Mouse (Mus musculus): ENCODE measurements at regions not wholly inside any gene's neighbourhood (a gene's known extent, or its start where the extent isn't known, plus 50 kb on each side); places are given as distances from the start of the nearest gene placed in this dataset.
A peak's percentile ranks its signal among the peaks of the same experiment; 100 is the strongest.

- DNase-seq, result no peak
- no peak for TF ChIP-seq POLR2A (IDR thresholded peaks at IDR 0.05; ENCODE audit: borderline replicate concordance, extremely low read depth, low read depth, low read length)
- Histone ChIP-seq H3K4me1 (ENCODE audit: control insufficient read depth, insufficient read depth, low read length) (no peaks in the 10 kb centered on the region), H3K4me3 (replicated peaks; ENCODE audit: extremely low read depth, low read depth, low read length) (no peak overlapping the region)
- WGBS, result 60% methylated on average over 2 of the region's 2 CpGs
Measured at GRCm38 (mm10) chr13:35160767-35161166, 133.9 kb upstream of the Eci2 start.

GRCm38 (mm10) chr13:35166080-35166479 is 139.2 kb upstream of the Eci2 start:
- TF ChIP-seq CTCF (IDR thresholded peaks at IDR 0.05; ENCODE audit: insufficient read depth, low read length) (no peak), POLR2A (IDR thresholded peaks at IDR 0.05; ENCODE audit: borderline replicate concordance, extremely low read depth, low read depth, low read length) (no peak)
- 49% methylated on average over 5 of the region's 5 CpGs for WGBS
- no peak for DNase-seq

DNA sequence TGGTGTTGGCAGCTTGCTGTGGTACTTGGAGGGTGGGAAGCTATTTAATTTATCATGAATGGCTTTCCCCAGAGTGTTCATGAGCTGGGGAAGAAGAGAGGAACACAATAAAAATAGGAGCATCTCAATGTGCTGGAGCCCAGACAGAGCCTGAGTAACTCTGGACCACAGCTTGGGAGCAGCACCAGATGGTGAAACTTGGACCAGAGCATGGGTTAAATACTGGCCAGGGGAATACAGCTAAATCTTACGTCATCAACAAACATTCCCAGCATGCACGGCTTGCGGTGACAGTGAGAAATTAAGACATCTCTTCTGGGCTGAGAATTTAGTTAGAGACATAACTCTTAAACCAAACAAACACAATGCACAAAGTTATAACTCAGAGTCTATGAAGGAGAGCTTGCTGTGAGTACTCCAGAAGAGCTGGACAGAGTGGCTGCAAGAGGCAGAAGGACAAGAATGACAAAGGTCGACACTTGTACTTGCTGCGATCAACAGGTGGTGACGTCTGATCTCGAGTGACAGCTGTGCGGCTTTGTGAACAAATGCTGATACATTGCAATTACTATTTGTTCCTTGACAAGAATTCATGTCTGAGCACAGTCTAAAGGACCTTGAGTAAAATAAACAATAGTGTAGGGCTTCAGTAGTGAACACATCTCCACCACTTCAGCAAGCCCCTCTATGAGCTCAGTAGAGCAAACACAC is 140.1 kb upstream of the Eci2 start:
- 46% methylated on average over 8 of the region's 8 CpGs for WGBS
- DNase-seq, result no peak
- no peak overlapping the region for H3K4me3 ChIP-seq (replicated peaks; ENCODE audit: extremely low read depth, low read depth, low read length)
- no peaks in the 10 kb centered on the region; the same call in 1 of the 2 replicates for H3K4me1 ChIP-seq (ENCODE audit: control insufficient read depth, insufficient read depth, low read length)
- TF ChIP-seq POLR2A (IDR thresholded peaks at IDR 0.05; ENCODE audit: borderline replicate concordance, extremely low read depth, low read depth, low read length) (no peak), CTCF (IDR thresholded peaks at IDR 0.05; ENCODE audit: insufficient read depth, low read length) (no peak)

More at GRCm38 (mm10) chr13:35166080-35166479, 139.2 kb upstream of the Eci2 start:
- Histone ChIP-seq H3K4me1 (ENCODE audit: control insufficient read depth, insufficient read depth, low read length) (no peaks in the 10 kb centered on the region; the same call in 1 of the 2 replicates), H3K4me3 (replicated peaks; ENCODE audit: extremely low read depth, low read depth, low read length) (no peak overlapping the region)

GRCm38 (mm10) chr13:35171562-35172254 is 144.8 kb upstream of the Eci2 start:
- no peak for TF ChIP-seq CTCF (IDR thresholded peaks at IDR 0.05; ENCODE audit: insufficient read depth, low read length)
- no peak for TF ChIP-seq POLR2A (IDR thresholded peaks at IDR 0.05; ENCODE audit: borderline replicate concordance, extremely low read depth, low read depth, low read length)
- Histone ChIP-seq H3K4me1 (ENCODE audit: control insufficient read depth, insufficient read depth, low read length) (no peaks in the 10 kb centered on the region; the same call in 1 of the 2 replicates), H3K4me3 (replicated peaks; ENCODE audit: extremely low read depth, low read depth, low read length) (no peak overlapping the region)
- DNase-seq, result no peak
- 67% methylated on average over 11 of the region's 11 CpGs for WGBS

- Histone ChIP-seq H3K4me1 (ENCODE audit: control insufficient read depth, insufficient read depth, low read length) (no peaks in the 10 kb centered on the region), H3K4me3 (replicated peaks; ENCODE audit: extremely low read depth, low read depth, low read length) (no peak overlapping the region)
- DNase-seq, result no peak
- 54% methylated on average over 2 of the region's 2 CpGs for WGBS
- no peak for TF ChIP-seq POLR2A (IDR thresholded peaks at IDR 0.05; ENCODE audit: borderline replicate concordance, extremely low read depth, low read depth, low read length)
- TF ChIP-seq CTCF (IDR thresholded peaks at IDR 0.05; ENCODE audit: insufficient read depth, low read length), result no peak
Measured at GRCm38 (mm10) chr13:35173522-35173921, 146.6 kb upstream of the Eci2 start.

DNA sequence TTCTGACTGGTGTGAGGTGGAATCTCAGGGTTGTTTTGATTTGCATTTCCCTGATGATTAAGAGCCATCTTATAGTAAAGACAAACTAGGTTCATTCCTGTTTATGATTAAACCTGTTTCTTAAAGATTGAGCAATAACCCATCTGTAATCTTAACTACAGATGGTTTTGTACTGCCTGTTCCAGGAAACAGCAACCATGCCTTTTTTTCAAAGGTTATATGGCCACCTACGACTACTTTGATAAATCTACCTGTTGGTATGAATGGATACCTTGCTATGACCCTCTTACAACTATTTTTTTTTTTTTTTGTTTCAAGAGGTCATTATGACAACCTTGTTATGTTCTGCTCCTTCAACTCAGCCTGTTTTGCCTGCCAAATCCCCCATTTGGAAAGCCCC is 148.7 kb upstream of the Eci2 start:
- Histone ChIP-seq H3K4me1 (ENCODE audit: control insufficient read depth, insufficient read depth, low read length) (no peaks in the 10 kb centered on the region), H3K4me3 (replicated peaks; ENCODE audit: extremely low read depth, low read depth, low read length) (no peak overlapping the region)
- WGBS, result 72% methylated on average over 1 of the region's 1 CpGs
- no peak for TF ChIP-seq CTCF (IDR thresholded peaks at IDR 0.05; ENCODE audit: insufficient read depth, low read length)
- TF ChIP-seq POLR2A (IDR thresholded peaks at IDR 0.05; ENCODE audit: borderline replicate concordance, extremely low read depth, low read depth, low read length), result no peak
- DNase-seq, result no peak

GRCm38 (mm10) chr13:35177305-35177704 is 150.4 kb upstream of the Eci2 start:
- Histone ChIP-seq H3K4me3 (replicated peaks; ENCODE audit: extremely low read depth, low read depth, low read length) (no peak overlapping the region), H3K4me1 (ENCODE audit: control insufficient read depth, insufficient read depth, low read length) (no peaks in the 10 kb centered on the region)
- 43% methylated on average over 2 of the region's 2 CpGs for WGBS
- DNase-seq, result no peak
- TF ChIP-seq POLR2A (IDR thresholded peaks at IDR 0.05; ENCODE audit: borderline replicate concordance, extremely low read depth, low read depth, low read length) (no peak), CTCF (IDR thresholded peaks at IDR 0.05; ENCODE audit: insufficient read depth, low read length) (no peak)

DNA sequence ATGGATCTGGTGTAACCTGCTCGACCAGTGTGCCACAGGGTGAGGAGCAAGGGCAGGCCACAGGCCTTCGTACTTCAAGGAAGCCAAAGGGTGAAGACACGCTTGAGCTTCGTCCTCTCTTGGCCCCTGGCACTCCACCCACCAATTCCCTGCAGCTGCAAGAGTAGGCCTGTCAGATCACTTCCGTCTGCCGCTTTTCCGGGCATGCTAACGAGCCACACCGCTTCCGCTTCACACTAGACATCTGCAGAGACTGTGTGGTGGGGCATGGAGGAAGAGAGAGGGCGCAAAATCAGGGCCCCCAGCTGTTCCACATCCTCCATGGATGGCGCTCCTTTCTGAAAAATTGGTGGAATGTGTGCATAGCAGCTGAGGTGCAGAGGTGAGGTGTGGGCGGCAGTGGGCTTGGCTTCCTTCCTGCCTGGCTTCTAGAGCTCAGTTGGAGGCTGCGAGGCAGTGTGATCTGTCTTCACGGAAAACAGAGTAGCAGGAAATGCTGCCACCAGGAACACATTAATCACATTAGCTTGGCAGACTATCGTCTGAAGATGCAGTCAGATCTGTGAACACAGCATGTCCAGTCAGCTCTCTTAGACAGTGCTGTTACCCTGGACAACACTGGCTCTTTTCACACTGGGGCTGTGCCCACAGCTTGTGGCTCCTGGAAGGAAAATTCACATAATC is 162.3 kb upstream of the Eci2 start:
- peak overlapping the region; percentile 23 for H3K4me3 ChIP-seq (replicated peaks; ENCODE audit: extremely low read depth, low read depth, low read length)
- peaks cover 4% of the 10 kb centered on the region; the same call in 1 of the 2 replicates for H3K4me1 ChIP-seq (ENCODE audit: control insufficient read depth, insufficient read depth, low read length)
- no peak for DNase-seq
- 10% methylated on average over 16 of the region's 16 CpGs for WGBS
- TF ChIP-seq POLR2A (IDR thresholded peaks at IDR 0.05; ENCODE audit: borderline replicate concordance, extremely low read depth, low read depth, low read length) (no peak), CTCF (IDR thresholded peaks at IDR 0.05; ENCODE audit: insufficient read depth, low read length) (no peak)

DNA sequence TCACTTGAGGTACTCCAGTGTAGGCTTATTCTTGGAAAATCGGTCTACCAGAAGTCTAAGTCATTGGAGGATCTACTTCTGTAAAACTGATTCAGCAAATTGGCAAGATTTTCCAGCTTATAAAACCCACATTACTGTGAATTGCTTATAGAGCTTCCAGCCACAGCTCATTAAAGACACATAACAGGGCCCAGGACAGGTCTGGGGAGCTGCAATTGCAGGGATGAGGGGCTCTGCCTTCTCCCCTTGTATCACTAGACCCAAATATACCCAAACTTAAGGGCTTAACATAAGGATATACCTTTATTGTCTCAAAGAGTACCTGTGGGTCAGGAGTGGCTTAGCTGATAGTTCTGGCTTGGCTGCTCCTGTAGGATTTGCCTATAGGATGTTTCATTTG is 175.2 kb upstream of the Eci2 start:
- no peak for DNase-seq
- WGBS, result 56% methylated on average over 1 of the region's 1 CpGs

More for the DNA sequence above, 175.2 kb upstream of the Eci2 start:
- no peak overlapping the region for H3K4me3 ChIP-seq (replicated peaks; ENCODE audit: extremely low read depth, low read depth, low read length)
- TF ChIP-seq POLR2A (IDR thresholded peaks at IDR 0.05; ENCODE audit: borderline replicate concordance, extremely low read depth, low read depth, low read length) (no peak), CTCF (IDR thresholded peaks at IDR 0.05; ENCODE audit: insufficient read depth, low read length) (no peak)
- H3K4me1 ChIP-seq (ENCODE audit: control insufficient read depth, insufficient read depth, low read length), result no peaks in the 10 kb centered on the region

All from lung, adult 2 months (tissue).